8 mouse cellular contexts compared by ENCODE assay signal in genomic region chr17:12371310-12371925, GRCm38 (mm10). TPM values are rescaled to one million over a fixed set of nuclear protein-coding genes. Genes with fewer than 3 reads are reported as not detected.
DNase-seq lines count a peak whose midpoint lies in the region; ATAC-seq and TF ChIP-seq lines count a peak whose summit lies in the region.

No protein-coding gene starts in this region.

- 31% methylated on average over 10 of the region's 10 CpGs for WGBS in lung, embryonic 14.5 days
- 36% methylated on average over 10 of the region's 10 CpGs for WGBS in forebrain, embryonic 15.5 days
- WGBS in midbrain, embryonic 13.5 days = 36% methylated on average over 10 of the region's 10 CpGs

- H3K4me1 ChIP-seq in lung, embryonic 14.5 days (ENCODE audit: insufficient read depth) = no peaks in the 10 kb centered on the region
- H3K4me1 ChIP-seq in forebrain, embryonic 15.5 days = no peaks in the 10 kb centered on the region
- 0 out of 2 replicates have a peak, but pooled peaks cover 4% of the 10 kb centered on the region for H3K4me1 ChIP-seq in midbrain, embryonic 13.5 days (replicated peaks)

- ATAC-seq in lung, embryonic 14.5 days (ENCODE audit: insufficient read depth) = no peak
- ATAC-seq in forebrain, embryonic 15.5 days (replicated peaks) = 0 out of 2 replicates have a peak, but pooled peaks have one; percentile 18
- 0 out of 2 replicates have a peak, but pooled peaks have one; percentile 19 for ATAC-seq in midbrain, embryonic 13.5 days

- no peak overlapping the region for H3K27ac ChIP-seq in lung, embryonic 14.5 days (ENCODE audit: low read depth)
- no peak overlapping the region for H3K27ac ChIP-seq in forebrain, embryonic 15.5 days (replicated peaks)
- H3K27ac ChIP-seq in midbrain, embryonic 13.5 days = no peak overlapping the region

- no peak overlapping the region for H3K4me3 ChIP-seq in lung, embryonic 14.5 days (ENCODE audit: low read depth, low read length)
- no peak overlapping the region for H3K4me3 ChIP-seq in forebrain, embryonic 15.5 days
- no peak overlapping the region for H3K4me3 ChIP-seq in midbrain, embryonic 13.5 days (replicated peaks)

- H3K4me2 ChIP-seq in lung, embryonic 14.5 days = peak overlapping the region; percentile 27
- H3K4me2 ChIP-seq in forebrain, embryonic 15.5 days (replicated peaks) = no peak overlapping the region
- H3K4me2 ChIP-seq in midbrain, embryonic 13.5 days (replicated peaks) = peak overlapping the region; percentile 23; the same call in 1 of the 2 replicates

- H3K9ac ChIP-seq in lung, embryonic 14.5 days = no peak overlapping the region
- H3K9ac ChIP-seq in forebrain, embryonic 15.5 days (replicated peaks) = no peak overlapping the region
- H3K9ac ChIP-seq in midbrain, embryonic 13.5 days (replicated peaks) = no peak overlapping the region

- H3K27me3 ChIP-seq in lung, embryonic 14.5 days (ENCODE audit: insufficient read depth, low read length) = no peaks in the 10 kb centered on the region
- H3K27me3 ChIP-seq in forebrain, embryonic 15.5 days = no peaks in the 10 kb centered on the region
- no peaks in the 10 kb centered on the region for H3K27me3 ChIP-seq in midbrain, embryonic 13.5 days

- H3K9me3 ChIP-seq in lung, embryonic 14.5 days (ENCODE audit: low read depth, low read length) = no peaks in the 10 kb centered on the region
- H3K9me3 ChIP-seq in forebrain, embryonic 15.5 days = no peaks in the 10 kb centered on the region
- H3K9me3 ChIP-seq in midbrain, embryonic 13.5 days = no peaks in the 10 kb centered on the region

- intact Hi-C loops in left cerebral cortex, postnatal 36 days (cut with DNase I) = loop anchor here (5.0 kb wide), 2 partner anchors 104 to 144 kb away; no protein-coding TSS in a partner anchor

- peak; percentile 64 for DNase-seq in lung, embryonic 14.5 days
- DNase-seq in lung, adult 18-20 months = no peak
- peak; percentile 25 for DNase-seq in c-Kit-negative CD71-positive TER-119-positive erythroid progenitor cells, embryonic 14.5 days (ENCODE audit: low read depth, low spot score)
- peak; percentile 30 for DNase-seq in kidney, postnatal 14 days
- no peak for DNase-seq in layer of hippocampus, adult 9-11 months
- no peak for DNase-seq in left cerebral cortex, postnatal 36 days (ENCODE audit: low spot score in 2 of 2)

- TF ChIP-seq CTCF in lung, embryonic 14.5 days (IDR thresholded peaks at IDR 0.05; ENCODE audit: low read depth) = peak; percentile 64

- no peaks in the 10 kb centered on the region for H3K36me3 ChIP-seq in lung, embryonic 14.5 days (ENCODE audit: insufficient read depth)
- no peaks in the 10 kb centered on the region for H3K36me3 ChIP-seq in forebrain, embryonic 15.5 days
- no peaks in the 10 kb centered on the region for H3K36me3 ChIP-seq in midbrain, embryonic 13.5 days

RNA-seq across cellular contexts. Expression of gene Plg, which starts 7.0 kb away (rescaled TPM):
- polyA plus RNA-seq in lung, embryonic 14.5 days (2014; fragmentation: Nextera tagmentation; extraction: Ambion mirVana) = 0.08 TPM in 1 of 2 replicates, not detected in the other
- 0.23 TPM in 1 of 2 replicates, not detected in the other for polyA plus RNA-seq in forebrain, embryonic 15.5 days (2015; fragmentation: Nextera tagmentation; extraction: Ambion mirVana)
- polyA plus RNA-seq in midbrain, embryonic 13.5 days (2015; fragmentation: Nextera tagmentation; extraction: Ambion mirVana) = 0.17 TPM in 1 of 2 replicates, not detected in the other
- total RNA-seq in left cerebral cortex, postnatal 36 days (2021) = under 1 TPM in 1 of 2 experiments, not detected in 1; 0.18 TPM

RNA-seq across cellular contexts. Expression of gene Map3k4, which starts 52.8 kb away (rescaled TPM):
- polyA plus RNA-seq in lung, embryonic 14.5 days (2014; fragmentation: Nextera tagmentation; extraction: Ambion mirVana) = 39.0 and 47.9 TPM in 2 replicates
- polyA plus RNA-seq in forebrain, embryonic 15.5 days (2015; fragmentation: Nextera tagmentation; extraction: Ambion mirVana) = 37.4 and 47.3 TPM in 2 replicates
- 43.8 and 48.5 TPM in 2 replicates for polyA plus RNA-seq in midbrain, embryonic 13.5 days (2015; fragmentation: Nextera tagmentation; extraction: Ambion mirVana)
- total RNA-seq in left cerebral cortex, postnatal 36 days (2021) = 10 to 100 TPM; 45.1 to 54.7 TPM

Comparison
In these comparisons a context has a peak if more than half of its experiments do, and no peak if none do; other contexts are left out.
1. DNase-seq: peak in lung, embryonic 14.5 days (single experiment), c-Kit-negative CD71-positive TER-119-positive erythroid progenitor cells, embryonic 14.5 days (single experiment) and kidney, postnatal 14 days (single experiment); none in lung, adult 18-20 months (0 of 2), layer of hippocampus, adult 9-11 months (single experiment) and left cerebral cortex, postnatal 36 days (0 of 2).